Mouse (Mus musculus) adrenal gland (tissue): ENCODE measurements around the gene Upk3a.

Source experiments
- intact Hi-C: fragments of 180-260 bp; cut with DNase I; formaldehyde crosslinking; loops from one replicate; pipeline ENCODE4 v1.15.1; 2025

Upk3a gene

DNA sequence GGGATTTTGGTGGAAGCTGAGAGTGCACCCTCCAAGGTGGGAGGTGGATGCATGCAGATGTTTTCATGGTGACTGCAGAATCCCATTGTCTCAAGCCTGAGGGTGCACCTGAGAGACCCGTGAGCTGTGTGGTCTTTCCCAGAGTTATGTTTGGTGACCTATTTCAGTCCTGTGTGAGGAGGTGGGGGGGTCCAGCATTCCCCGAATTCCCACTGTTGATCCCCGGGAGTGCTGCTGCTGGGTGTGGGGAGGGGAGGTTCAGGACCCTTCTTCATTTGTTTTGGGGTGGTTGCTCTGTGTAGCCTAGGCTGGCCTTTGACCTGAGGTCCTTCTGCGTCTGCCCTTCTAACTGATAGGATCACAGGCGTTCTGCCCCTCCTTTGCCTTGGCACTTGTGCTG lies 26.8 kb downstream of the Upk3a start:
- intact Hi-C loops = loop anchor here (5.0 kb wide), 1 partner anchor 41 kb away; no protein-coding TSS in a partner anchor

DNA sequence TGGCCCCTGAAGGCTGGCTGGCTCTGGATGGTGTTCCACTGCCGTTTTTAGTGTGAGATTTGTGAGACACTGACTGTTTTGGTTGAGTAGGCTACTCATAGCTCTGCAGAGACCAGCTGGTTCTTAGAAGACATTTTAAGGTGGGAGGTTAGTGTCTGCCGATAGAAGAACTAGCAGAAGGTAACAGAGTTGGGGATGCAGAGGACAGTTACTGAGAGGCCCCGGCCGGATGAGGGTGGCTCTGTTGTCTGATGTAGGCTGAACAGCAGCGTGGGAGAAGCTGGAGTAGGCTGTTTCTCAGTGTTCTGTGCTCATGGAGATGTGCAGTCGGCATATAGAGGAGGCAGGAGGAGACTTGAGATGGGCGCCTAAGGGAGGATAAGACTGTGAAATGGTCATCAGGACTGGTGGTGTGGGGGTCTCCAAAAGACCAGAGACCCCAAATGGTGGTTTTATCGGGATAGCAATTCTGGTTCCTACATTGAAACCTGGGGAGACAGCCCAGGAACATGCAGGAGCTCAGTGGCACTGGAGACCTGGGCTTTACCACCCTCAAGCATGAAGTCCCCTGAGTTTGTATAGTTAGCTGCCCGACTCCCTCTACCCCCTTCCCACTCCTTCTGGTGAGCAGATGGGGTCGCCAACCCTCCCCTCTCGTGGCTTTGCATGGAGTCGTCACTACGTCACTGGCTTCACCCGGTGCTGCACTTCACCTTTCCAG lies 29.4 kb downstream of the Upk3a start:
- intact Hi-C loops = no loop called here

DNA sequence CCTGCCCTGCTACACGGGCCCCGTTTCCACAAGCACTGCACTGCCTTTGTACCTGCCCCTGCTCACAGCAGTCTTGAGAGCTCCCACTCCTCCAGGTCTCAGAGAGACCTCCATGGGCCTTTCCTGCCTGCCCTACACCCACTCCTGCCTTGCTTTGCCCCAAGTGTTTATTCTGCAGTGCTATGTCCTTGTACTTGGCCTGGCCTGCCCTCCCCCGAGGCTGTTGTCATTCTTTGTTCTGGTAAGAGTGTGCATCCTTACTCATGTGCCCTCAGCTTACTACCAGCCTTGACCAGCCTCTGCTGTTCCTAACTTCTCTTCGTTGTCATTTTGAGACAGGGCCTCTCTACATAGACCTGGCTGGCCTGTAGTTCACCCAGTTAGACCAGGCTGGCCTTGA lies 30.9 kb downstream of the Upk3a start:
- intact Hi-C loops = no loop called here

DNA sequence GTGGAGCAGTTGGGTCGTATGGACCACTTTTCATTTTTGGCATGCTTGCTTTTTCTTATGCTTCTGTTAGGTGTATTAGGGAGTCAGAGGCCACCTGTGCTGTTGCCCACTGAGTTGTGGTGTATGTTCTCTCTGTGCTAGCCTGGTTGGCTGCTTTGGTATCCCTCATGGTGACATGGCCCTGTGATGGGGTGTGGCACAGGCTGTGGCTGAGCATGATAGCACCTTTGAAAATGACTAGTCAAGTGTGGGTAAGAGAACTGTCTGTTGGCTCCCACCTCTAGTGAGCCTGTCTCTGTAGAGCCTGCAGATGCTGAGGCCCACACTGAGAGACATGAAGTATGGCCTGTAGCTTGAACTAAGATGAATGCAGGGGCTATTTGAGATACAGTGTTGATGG lies 32.8 kb downstream of the Upk3a start:
- intact Hi-C loops = no loop called here

DNA sequence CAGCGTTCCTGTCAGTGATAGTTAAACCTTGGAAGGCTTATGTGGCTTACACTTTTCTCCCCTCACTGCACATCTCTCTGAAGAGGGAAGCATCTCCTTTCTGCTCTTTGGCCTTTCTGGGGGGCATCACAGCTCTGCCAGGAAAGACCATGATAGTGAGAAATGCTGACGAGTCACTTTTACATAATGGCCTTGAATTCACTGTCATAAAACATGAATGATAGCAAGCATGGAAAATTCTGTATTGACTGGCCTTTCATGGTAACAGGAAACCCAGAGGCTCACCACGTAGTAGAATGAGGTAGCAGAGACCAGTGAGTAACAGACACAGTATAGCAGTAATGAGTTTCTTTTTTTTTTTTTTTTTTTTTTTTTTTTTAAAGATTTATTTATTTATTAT lies 37.2 kb downstream of the Upk3a start:
- intact Hi-C loops = no loop called here

DNA sequence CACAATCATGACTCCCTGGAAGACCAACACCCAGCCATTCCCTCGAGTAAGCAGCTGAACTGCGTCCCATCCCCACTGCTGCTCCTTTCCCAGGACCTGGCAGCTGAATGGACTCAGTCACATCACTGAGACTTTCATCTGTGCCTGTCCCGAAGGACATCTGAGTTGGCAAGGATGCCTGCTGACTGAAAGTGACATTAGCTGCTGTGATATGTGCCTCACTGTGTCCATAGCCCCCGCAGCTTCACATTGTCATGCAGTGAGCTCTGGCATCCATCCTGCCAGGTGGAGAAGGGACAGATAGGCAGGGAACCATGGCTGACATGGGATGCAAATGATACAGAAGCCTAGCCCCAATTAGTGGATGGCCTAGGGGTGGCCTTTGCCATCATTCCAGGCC lies 38.2 kb downstream of the Upk3a start:
- intact Hi-C loops = no loop called here

DNA sequence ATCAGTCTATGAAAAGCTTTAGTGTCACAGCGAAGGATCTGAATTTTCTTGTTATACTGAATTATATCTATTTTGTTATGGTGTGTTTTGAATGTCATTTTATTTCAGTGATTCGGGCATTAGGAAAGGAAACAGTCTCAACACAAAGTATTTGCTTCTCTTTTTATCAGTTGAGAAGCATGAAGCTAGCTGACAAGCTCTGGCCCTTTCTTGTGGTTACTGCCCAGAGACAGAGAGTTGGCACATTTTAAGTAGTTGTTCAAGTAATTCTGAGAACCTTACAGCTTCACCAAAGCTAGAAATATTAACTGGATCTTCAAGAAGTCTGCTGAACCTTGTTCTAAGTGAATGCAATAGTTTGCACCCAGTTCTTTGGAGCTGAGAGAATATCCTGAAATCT lies 46.5 kb downstream of the Upk3a start:
- intact Hi-C loops = no loop called here

DNA sequence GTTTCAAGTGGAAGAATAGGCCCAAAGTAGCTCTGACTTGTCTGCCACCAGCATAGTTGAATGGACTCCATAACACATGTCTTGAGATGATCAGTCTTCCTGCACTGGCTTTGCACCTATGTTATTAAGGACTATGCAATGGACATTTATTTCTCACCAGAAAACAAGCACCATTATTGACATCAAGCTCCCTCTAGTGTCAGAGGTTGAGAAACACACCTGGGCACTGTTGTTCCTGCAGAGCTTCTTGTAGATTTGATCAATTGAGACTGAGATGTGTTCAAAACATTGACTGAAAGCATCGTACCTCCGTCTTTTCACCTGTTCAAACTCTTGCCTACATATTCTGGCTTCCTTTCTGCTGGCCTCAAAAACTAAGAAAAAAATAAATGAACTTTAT lies 53.6 kb downstream of the Upk3a start:
- intact Hi-C loops = loop anchor here (1.0 to 10.0 kb wide), 3 partner anchors 53 to 136 kb away; partner anchors contain the start of gene Upk3a
